ENCODE assay signal across 25 mouse cellular contexts in genomic region chr7:118964777-118965176, GRCm38 (mm10).
"Had no signal": no experiment of that assay in that cellular context is flagged by ENCODE, and none has a peak within 500 bp of the region (broad histone marks: within the 10 kb centered on the region; RNA-seq: fewer than 3 reads in every experiment).

No protein-coding gene starts in this region.

- H3K4me1 ChIP-seq: kidney, embryonic 15.5 days; limb, embryonic 13.5 days; liver, embryonic 12.5 days; liver, embryonic 15.5 days; lung, embryonic 15.5 days; megakaryocyte, embryonic 14.5 days; midbrain, embryonic 15.5 days had no signal

- ATAC-seq: liver, embryonic 12.5 days; midbrain, embryonic 15.5 days had no signal

- H3K4me3 ChIP-seq: kidney, embryonic 15.5 days; limb, embryonic 10.5 days; limb, embryonic 13.5 days; liver, embryonic 12.5 days; liver, embryonic 15.5 days; lung, embryonic 15.5 days; megakaryocyte, embryonic 14.5 days; midbrain, embryonic 10.5 days; midbrain, embryonic 15.5 days; neural tube, embryonic 12.5 days; neural tube, embryonic 15.5 days had no signal

- H3K4me2 ChIP-seq: kidney, embryonic 15.5 days; limb, embryonic 13.5 days; liver, embryonic 12.5 days; liver, embryonic 15.5 days; lung, embryonic 15.5 days; midbrain, embryonic 15.5 days; neural tube, embryonic 12.5 days; neural tube, embryonic 15.5 days had no signal

- H3K27me3 ChIP-seq: kidney, embryonic 15.5 days; limb, embryonic 13.5 days; liver, embryonic 12.5 days; liver, embryonic 15.5 days; lung, embryonic 15.5 days; midbrain, embryonic 15.5 days; neural tube, embryonic 12.5 days; neural tube, embryonic 15.5 days had no signal

- H3K36me3 ChIP-seq: kidney, embryonic 15.5 days; limb, embryonic 10.5 days; limb, embryonic 13.5 days; liver, embryonic 12.5 days; liver, embryonic 15.5 days; lung, embryonic 15.5 days; midbrain, embryonic 15.5 days; neural tube, embryonic 15.5 days had no signal

- H3K9me3 ChIP-seq: kidney, embryonic 15.5 days; limb, embryonic 10.5 days; limb, embryonic 13.5 days; liver, embryonic 12.5 days; liver, embryonic 15.5 days; lung, embryonic 15.5 days; megakaryocyte, embryonic 14.5 days; midbrain, embryonic 10.5 days; midbrain, embryonic 15.5 days; neural tube, embryonic 12.5 days; neural tube, embryonic 15.5 days had no signal

- H3K27ac ChIP-seq: kidney, embryonic 15.5 days; limb, embryonic 10.5 days; limb, embryonic 13.5 days; liver, embryonic 12.5 days; liver, embryonic 15.5 days; lung, embryonic 15.5 days; midbrain, embryonic 10.5 days; midbrain, embryonic 15.5 days; neural tube, embryonic 12.5 days; neural tube, embryonic 15.5 days; stomach, postnatal 0 days had no signal

- DNase-seq: kidney, adult 2 months; kidney, postnatal 10 days; kidney, postnatal 36 days; layer of hippocampus, adult 9-11 months; liver; lung, adult 18-20 months; lung, postnatal 10 days; lung, postnatal 36 days; right cerebral cortex, postnatal 14 days; right cerebral cortex, postnatal 4 days; thymus, adult 2 months; thymus, postnatal 14 days; thymus, postnatal 4 days had no signal

- H3K9ac ChIP-seq: kidney, embryonic 15.5 days; limb, embryonic 13.5 days; liver, embryonic 12.5 days; liver, embryonic 15.5 days; lung, embryonic 15.5 days; midbrain, embryonic 15.5 days; neural tube, embryonic 12.5 days; neural tube, embryonic 15.5 days had no signal
